Mouse (Mus musculus): ENCODE measurements around the gene Pfn3. TPM values are rescaled to one million over a fixed set of nuclear protein-coding genes. Genes with fewer than 3 reads are reported as not detected.

The Pfn3 gene
- polyA plus RNA-seq, 1 experiment from 2014 or later, result not detected

- no peak for ATAC-seq (ENCODE audit: low FRiP score, low TSS enrichment)
- 75% methylated on average over 3 of the region's 3 CpGs for WGBS
Measured at GRCm38 (mm10) chr13:55370234-55370633, 44.8 kb downstream of the Pfn3 start.

GRCm38 (mm10) chr13:55369531-55370114 is 45.4 kb downstream of the Pfn3 start, which contains the start of gene Rgs14:
TSS of gene Rgs14 (plus strand) at chr13:55369732.
- Histone ChIP-seq H3K4me2 (ENCODE audit: low read length) (no peak within 1 kb of the TSS), H3K9ac (replicated peaks; ENCODE audit: low read length) (no peak within 1 kb of the TSS), H3K36me3 (ENCODE audit: control insufficient read depth, insufficient read depth, low read length) (no peaks in the 10 kb centered on the region), H3K27me3 (ENCODE audit: control insufficient read depth, insufficient read depth, low read length) (no peaks in the 10 kb centered on the region; the same call in 1 of the 2 replicates), H3K4me1 (ENCODE audit: control insufficient read depth, insufficient read depth, low read length) (no peaks in the 10 kb centered on the region), H3K4me3 (replicated peaks; ENCODE audit: low read depth, low read length) (no peak within 1 kb of the TSS), H3K27ac (replicated peaks; ENCODE audit: low read depth, low read length) (no peak within 1 kb of the TSS), H3K9me3 (ENCODE audit: control insufficient read depth, low read length) (no peaks in the 10 kb centered on the region)
- ATAC-seq (ENCODE audit: low FRiP score, low TSS enrichment) (no peak), DNase-seq (no peak)
- 68% methylated on average over 13 of the region's 13 CpGs for WGBS

More at GRCm38 (mm10) chr13:55370234-55370633, 44.8 kb downstream of the Pfn3 start:
- Histone ChIP-seq H3K4me3 (replicated peaks; ENCODE audit: low read depth, low read length) (no peak overlapping the region), H3K9ac (replicated peaks; ENCODE audit: low read length) (no peak overlapping the region), H3K9me3 (ENCODE audit: control insufficient read depth, low read length) (no peaks in the 10 kb centered on the region), H3K4me2 (ENCODE audit: low read length) (no peak overlapping the region), H3K27ac (replicated peaks; ENCODE audit: low read depth, low read length) (no peak overlapping the region), H3K27me3 (ENCODE audit: control insufficient read depth, insufficient read depth, low read length) (no peaks in the 10 kb centered on the region; the same call in 1 of the 2 replicates), H3K4me1 (ENCODE audit: control insufficient read depth, insufficient read depth, low read length) (no peaks in the 10 kb centered on the region), H3K36me3 (ENCODE audit: control insufficient read depth, insufficient read depth, low read length) (no peaks in the 10 kb centered on the region)
- no peak for DNase-seq

GRCm38 (mm10) chr13:55368401-55368800 is 46.6 kb downstream of the Pfn3 start:
- ATAC-seq (ENCODE audit: low FRiP score, low TSS enrichment) (no peak), DNase-seq (no peak)
- no peaks in the 10 kb centered on the region; the same call in 1 of the 2 replicates for H3K27me3 ChIP-seq (ENCODE audit: control insufficient read depth, insufficient read depth, low read length)
- no peak overlapping the region for H3K9ac ChIP-seq (replicated peaks; ENCODE audit: low read length)
- no peak overlapping the region for H3K4me3 ChIP-seq (replicated peaks; ENCODE audit: low read depth, low read length)
- no peaks in the 10 kb centered on the region for H3K9me3 ChIP-seq (ENCODE audit: control insufficient read depth, low read length)
- WGBS, result 78% methylated on average over 7 of the region's 7 CpGs
- H3K27ac ChIP-seq (replicated peaks; ENCODE audit: low read depth, low read length), result no peak overlapping the region
- no peak overlapping the region for H3K4me2 ChIP-seq (ENCODE audit: low read length)
- no peaks in the 10 kb centered on the region for H3K36me3 ChIP-seq (ENCODE audit: control insufficient read depth, insufficient read depth, low read length)
- no peaks in the 10 kb centered on the region for H3K4me1 ChIP-seq (ENCODE audit: control insufficient read depth, insufficient read depth, low read length)

Small RNA genes lying within 50 kb of the gene (microRNA-seq; reads per million reads assigned to microRNA genes)
- gene Mir6943, result not detected

Other genes starting within 250 kb of the Pfn3 start
- gene Nsd1, start 205.4 kb downstream of the Pfn3 start, polyA plus RNA-seq (2014; fragmentation: Nextera tagmentation; extraction: Ambion mirVana), result 72.6 and 76.6 TPM in 2 replicates
- 325 and 336 TPM in 2 replicates for gene Prelid1, start 94.7 kb downstream of the Pfn3 start, polyA plus RNA-seq (2014; fragmentation: Nextera tagmentation; extraction: Ambion mirVana)
- gene Rab24, start 93.3 kb downstream of the Pfn3 start, polyA plus RNA-seq (2014; fragmentation: Nextera tagmentation; extraction: Ambion mirVana), result 108 and 114 TPM in 2 replicates
- 9.9 and 12.1 TPM in 2 replicates for gene Mxd3, start 85.4 kb downstream of the Pfn3 start, polyA plus RNA-seq (2014; fragmentation: Nextera tagmentation; extraction: Ambion mirVana)
- gene Lman2, start 52.4 kb downstream of the Pfn3 start, polyA plus RNA-seq (2014; fragmentation: Nextera tagmentation; extraction: Ambion mirVana), result 37.5 and 51.8 TPM in 2 replicates
- 0.30 and 0.33 TPM in 2 replicates for gene Rgs14, start 45.5 kb downstream of the Pfn3 start, polyA plus RNA-seq (2014; fragmentation: Nextera tagmentation; extraction: Ambion mirVana)
- gene Slc34a1, start 17.0 kb downstream of the Pfn3 start, polyA plus RNA-seq (2014; fragmentation: Nextera tagmentation; extraction: Ambion mirVana), result not detected in 2 replicates
- gene F12, start 11.6 kb upstream of the Pfn3 start, polyA plus RNA-seq (2014; fragmentation: Nextera tagmentation; extraction: Ambion mirVana), result not detected in 2 replicates
- 41.8 and 44.0 TPM in 2 replicates for gene Grk6, start 29.8 kb upstream of the Pfn3 start, polyA plus RNA-seq (2014; fragmentation: Nextera tagmentation; extraction: Ambion mirVana)
- gene Prr7, start 49.0 kb upstream of the Pfn3 start, polyA plus RNA-seq (2014; fragmentation: Nextera tagmentation; extraction: Ambion mirVana), result 7.0 and 34.3 TPM in 2 replicates
- gene Dbn1, start 72.9 kb upstream of the Pfn3 start, polyA plus RNA-seq (2014; fragmentation: Nextera tagmentation; extraction: Ambion mirVana), result 509 and 557 TPM in 2 replicates
- 126 and 154 TPM in 2 replicates for gene Pdlim7, start 98.4 kb upstream of the Pfn3 start, polyA plus RNA-seq (2014; fragmentation: Nextera tagmentation; extraction: Ambion mirVana)
- 3.4 and 4.0 TPM in 2 replicates for gene Dok3, start 114.1 kb upstream of the Pfn3 start, polyA plus RNA-seq (2014; fragmentation: Nextera tagmentation; extraction: Ambion mirVana)
- gene Ddx41, start 121.4 kb upstream of the Pfn3 start, polyA plus RNA-seq (2014; fragmentation: Nextera tagmentation; extraction: Ambion mirVana), result 56.2 and 57.6 TPM in 2 replicates
- gene Fam193b, start 155.9 kb upstream of the Pfn3 start, polyA plus RNA-seq (2014; fragmentation: Nextera tagmentation; extraction: Ambion mirVana), result 50.0 and 57.6 TPM in 2 replicates
- gene Tmed9, start 158.5 kb upstream of the Pfn3 start, polyA plus RNA-seq (2014; fragmentation: Nextera tagmentation; extraction: Ambion mirVana), result 61.3 and 126 TPM in 2 replicates
- 24.5 and 28.8 TPM in 2 replicates for gene B4galt7, start 184.7 kb upstream of the Pfn3 start, polyA plus RNA-seq (2014; fragmentation: Nextera tagmentation; extraction: Ambion mirVana)
- gene Caml, start 207.8 kb upstream of the Pfn3 start, polyA plus RNA-seq (2014; fragmentation: Nextera tagmentation; extraction: Ambion mirVana), result 99.3 and 104 TPM in 2 replicates
- gene Ddx46, start 219.8 kb upstream of the Pfn3 start, polyA plus RNA-seq (2014; fragmentation: Nextera tagmentation; extraction: Ambion mirVana), result 29.3 and 32.1 TPM in 2 replicates